Mouse (Mus musculus): ENCODE results near the gene Rgs7. TPM values are rescaled to one million over a fixed set of nuclear protein-coding genes. Genes with fewer than 3 reads are reported as not detected.

The Rgs7 gene
- polyA plus RNA-seq, 1 experiment from 2014 or later, result 0.39 TPM

- no peak for ATAC-seq (ENCODE audit: low read depth)
- no peak overlapping the region for H3K4me3 ChIP-seq (ENCODE audit: low read length)
- H3K27me3 ChIP-seq (ENCODE audit: control insufficient read depth, insufficient read depth, low read depth, low read length), result no peaks in the 10 kb centered on the region
- no peaks in the 10 kb centered on the region for H3K36me3 ChIP-seq (ENCODE audit: control insufficient read depth, insufficient read depth, low read length)
- H3K4me2 ChIP-seq (ENCODE audit: low read depth, low read length), result no peak overlapping the region
- 89% methylated on average over 3 of the region's 3 CpGs for WGBS
- no peak overlapping the region for H3K27ac ChIP-seq (ENCODE audit: low read length)
- no peak overlapping the region for H3K9ac ChIP-seq (ENCODE audit: low read length)
- no peaks in the 10 kb centered on the region for H3K9me3 ChIP-seq (ENCODE audit: control insufficient read depth, low read length)
- no peaks in the 10 kb centered on the region for H3K4me1 ChIP-seq (replicated peaks; ENCODE audit: control insufficient read depth, insufficient read depth, low read length)
Observed at GRCm38 (mm10) chr1:175221593-175222500, 270.5 kb downstream of the Rgs7 start.

GRCm38 (mm10) chr1:175219563-175219962 is 272.7 kb downstream of the Rgs7 start:
- Histone ChIP-seq H3K36me3 (ENCODE audit: control insufficient read depth, insufficient read depth, low read length) (no peaks in the 10 kb centered on the region), H3K4me1 (replicated peaks; ENCODE audit: control insufficient read depth, insufficient read depth, low read length) (no peaks in the 10 kb centered on the region), H3K27ac (ENCODE audit: low read length) (no peak overlapping the region), H3K4me3 (ENCODE audit: low read length) (no peak overlapping the region), H3K9me3 (ENCODE audit: control insufficient read depth, low read length) (no peaks in the 10 kb centered on the region), H3K27me3 (ENCODE audit: control insufficient read depth, insufficient read depth, low read depth, low read length) (no peaks in the 10 kb centered on the region), H3K9ac (ENCODE audit: low read length) (no peak overlapping the region), H3K4me2 (ENCODE audit: low read depth, low read length) (no peak overlapping the region)
- WGBS, result 54% methylated on average over 2 of the region's 2 CpGs
- no peak for ATAC-seq (ENCODE audit: low read depth)

GRCm38 (mm10) chr1:175207004-175207403 is 285.3 kb downstream of the Rgs7 start:
- WGBS, result 72% methylated on average over 2 of the region's 2 CpGs

GRCm38 (mm10) chr1:175205633-175206032 is 286.7 kb downstream of the Rgs7 start:
- no peaks in the 10 kb centered on the region for H3K4me1 ChIP-seq (replicated peaks; ENCODE audit: control insufficient read depth, insufficient read depth, low read length)
- no peak overlapping the region for H3K9ac ChIP-seq (ENCODE audit: low read length)
- 51% methylated on average over 1 of the region's 1 CpGs for WGBS
- no peaks in the 10 kb centered on the region for H3K36me3 ChIP-seq (ENCODE audit: control insufficient read depth, insufficient read depth, low read length)
- no peak overlapping the region for H3K4me2 ChIP-seq (ENCODE audit: low read depth, low read length)
- no peak overlapping the region for H3K27ac ChIP-seq (ENCODE audit: low read length)
- no peak overlapping the region for H3K4me3 ChIP-seq (ENCODE audit: low read length)
- H3K9me3 ChIP-seq (ENCODE audit: control insufficient read depth, low read length), result no peaks in the 10 kb centered on the region
- no peaks in the 10 kb centered on the region for H3K27me3 ChIP-seq (ENCODE audit: control insufficient read depth, insufficient read depth, low read depth, low read length)
- ATAC-seq (ENCODE audit: low read depth), result no peak

More at GRCm38 (mm10) chr1:175207004-175207403, 285.3 kb downstream of the Rgs7 start:
- Histone ChIP-seq H3K27me3 (ENCODE audit: control insufficient read depth, insufficient read depth, low read depth, low read length) (no peaks in the 10 kb centered on the region), H3K4me1 (replicated peaks; ENCODE audit: control insufficient read depth, insufficient read depth, low read length) (no peaks in the 10 kb centered on the region), H3K4me3 (ENCODE audit: low read length) (no peak overlapping the region), H3K27ac (ENCODE audit: low read length) (no peak overlapping the region), H3K9me3 (ENCODE audit: control insufficient read depth, low read length) (no peaks in the 10 kb centered on the region), H3K4me2 (ENCODE audit: low read depth, low read length) (no peak overlapping the region), H3K36me3 (ENCODE audit: control insufficient read depth, insufficient read depth, low read length) (no peaks in the 10 kb centered on the region), H3K9ac (ENCODE audit: low read length) (no peak overlapping the region)
- no peak for ATAC-seq (ENCODE audit: low read depth)

GRCm38 (mm10) chr1:175203544-175203943 is 288.8 kb downstream of the Rgs7 start:
- Histone ChIP-seq H3K27me3 (ENCODE audit: control insufficient read depth, insufficient read depth, low read depth, low read length) (no peaks in the 10 kb centered on the region), H3K36me3 (ENCODE audit: control insufficient read depth, insufficient read depth, low read length) (no peaks in the 10 kb centered on the region), H3K4me3 (ENCODE audit: low read length) (no peak overlapping the region), H3K4me2 (ENCODE audit: low read depth, low read length) (no peak overlapping the region), H3K27ac (ENCODE audit: low read length) (no peak overlapping the region), H3K9ac (ENCODE audit: low read length) (no peak overlapping the region), H3K9me3 (ENCODE audit: control insufficient read depth, low read length) (no peaks in the 10 kb centered on the region), H3K4me1 (replicated peaks; ENCODE audit: control insufficient read depth, insufficient read depth, low read length) (no peaks in the 10 kb centered on the region)
- WGBS, result 62% methylated on average over 1 of the region's 1 CpGs
- ATAC-seq (ENCODE audit: low read depth), result no peak

GRCm38 (mm10) chr1:175202902-175203301 is 289.4 kb downstream of the Rgs7 start:
- ATAC-seq (ENCODE audit: low read depth), result no peak
- Histone ChIP-seq H3K27ac (ENCODE audit: low read length) (no peak overlapping the region), H3K27me3 (ENCODE audit: control insufficient read depth, insufficient read depth, low read depth, low read length) (no peaks in the 10 kb centered on the region), H3K4me3 (ENCODE audit: low read length) (no peak overlapping the region), H3K4me1 (replicated peaks; ENCODE audit: control insufficient read depth, insufficient read depth, low read length) (no peaks in the 10 kb centered on the region), H3K4me2 (ENCODE audit: low read depth, low read length) (no peak overlapping the region), H3K9me3 (ENCODE audit: control insufficient read depth, low read length) (no peaks in the 10 kb centered on the region), H3K36me3 (ENCODE audit: control insufficient read depth, insufficient read depth, low read length) (no peaks in the 10 kb centered on the region), H3K9ac (ENCODE audit: low read length) (no peak overlapping the region)
- WGBS, result 15% methylated on average over 2 of the region's 2 CpGs

GRCm38 (mm10) chr1:175198881-175199280 is 293.4 kb downstream of the Rgs7 start:
- Histone ChIP-seq H3K4me3 (ENCODE audit: low read length) (no peak overlapping the region), H3K27me3 (ENCODE audit: control insufficient read depth, insufficient read depth, low read depth, low read length) (no peaks in the 10 kb centered on the region), H3K4me1 (replicated peaks; ENCODE audit: control insufficient read depth, insufficient read depth, low read length) (no peaks in the 10 kb centered on the region), H3K4me2 (ENCODE audit: low read depth, low read length) (no peak overlapping the region), H3K27ac (ENCODE audit: low read length) (no peak overlapping the region), H3K9me3 (ENCODE audit: control insufficient read depth, low read length) (no peaks in the 10 kb centered on the region), H3K36me3 (ENCODE audit: control insufficient read depth, insufficient read depth, low read length) (no peaks in the 10 kb centered on the region), H3K9ac (ENCODE audit: low read length) (no peak overlapping the region)
- ATAC-seq (ENCODE audit: low read depth), result no peak
- 78% methylated on average over 4 of the region's 4 CpGs for WGBS

- no peak for ATAC-seq (ENCODE audit: low read depth)
- Histone ChIP-seq H3K4me3 (ENCODE audit: low read length) (no peak overlapping the region), H3K9me3 (ENCODE audit: control insufficient read depth, low read length) (no peaks in the 10 kb centered on the region), H3K36me3 (ENCODE audit: control insufficient read depth, insufficient read depth, low read length) (no peaks in the 10 kb centered on the region), H3K27ac (ENCODE audit: low read length) (no peak overlapping the region), H3K4me2 (ENCODE audit: low read depth, low read length) (no peak overlapping the region), H3K9ac (ENCODE audit: low read length) (no peak overlapping the region), H3K4me1 (replicated peaks; ENCODE audit: control insufficient read depth, insufficient read depth, low read length) (no peaks in the 10 kb centered on the region), H3K27me3 (ENCODE audit: control insufficient read depth, insufficient read depth, low read depth, low read length) (no peaks in the 10 kb centered on the region)
- WGBS, result 83% methylated on average over 4 of the region's 4 CpGs
Observed at GRCm38 (mm10) chr1:175195806-175196205, 296.5 kb downstream of the Rgs7 start.

- Histone ChIP-seq H3K4me2 (ENCODE audit: low read depth, low read length) (no peak overlapping the region), H3K9me3 (ENCODE audit: control insufficient read depth, low read length) (no peaks in the 10 kb centered on the region), H3K9ac (ENCODE audit: low read length) (no peak overlapping the region), H3K27ac (ENCODE audit: low read length) (no peak overlapping the region), H3K4me1 (replicated peaks; ENCODE audit: control insufficient read depth, insufficient read depth, low read length) (no peaks in the 10 kb centered on the region), H3K27me3 (ENCODE audit: control insufficient read depth, insufficient read depth, low read depth, low read length) (no peaks in the 10 kb centered on the region), H3K4me3 (ENCODE audit: low read length) (no peak overlapping the region), H3K36me3 (ENCODE audit: control insufficient read depth, insufficient read depth, low read length) (no peaks in the 10 kb centered on the region)
- 61% methylated on average over 5 of the region's 5 CpGs for WGBS
- ATAC-seq (ENCODE audit: low read depth), result no peak
Observed at GRCm38 (mm10) chr1:175188186-175188585, 304.1 kb downstream of the Rgs7 start.

Data from lung, embryonic 16.5 days (tissue).